Mouse (Mus musculus) 3134 (cell line): ENCODE results near the gene Trim40.
"Not testable (repeated sequence)": the region's sequence is repeated elsewhere in the genome, so short reads cannot be mapped to it uniquely, and the experiment has no call there.

Experiments used
- DNase-seq: peaks from one replicate; pipeline ENCODE4 v3.0.0-alpha.2; 2011; ENCODE audit warnings: low spot score; ENCODE audit not compliant: insufficient read length; ENCODE audit errors: extremely low read depth

The Trim40 gene

DNA sequence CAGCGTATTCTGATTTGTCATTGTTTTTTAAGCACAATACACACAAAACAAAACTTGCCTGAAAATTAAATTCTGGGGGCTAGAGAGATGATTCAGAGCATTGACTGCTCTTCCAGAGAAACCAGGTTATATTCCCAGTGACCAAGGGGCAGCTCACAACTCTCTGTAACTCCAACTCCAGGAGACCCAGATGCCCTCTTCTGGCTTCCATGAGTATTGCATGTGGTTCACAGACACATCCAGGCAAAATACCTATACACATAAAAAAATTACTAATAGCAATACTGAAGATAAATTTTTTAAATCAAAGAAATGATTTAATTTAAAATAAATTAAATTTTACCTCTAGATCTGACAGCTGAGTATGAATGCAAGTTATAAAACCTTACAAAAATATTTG, 6.7 kb upstream of the Trim40 start:
- no peak for DNase-seq

DNA sequence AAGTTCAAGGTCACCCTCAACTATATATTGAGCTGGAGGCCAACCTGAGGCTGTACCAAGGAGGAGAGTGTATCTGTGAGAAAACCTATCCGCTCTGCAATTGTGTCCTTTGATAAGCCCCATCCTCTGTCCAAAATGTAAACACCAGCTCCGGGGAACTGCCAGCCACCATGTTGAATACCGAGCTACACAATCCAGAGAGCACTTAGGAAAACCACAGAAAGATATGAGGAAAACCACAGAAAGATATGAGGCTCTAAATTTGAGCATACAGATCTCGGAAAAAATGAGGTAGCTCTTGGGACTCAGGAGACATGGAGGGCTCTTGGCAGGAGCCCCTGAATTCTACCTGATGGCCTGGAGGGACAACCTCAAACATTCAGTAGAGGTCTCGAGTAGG, 3.5 kb upstream of the Trim40 start:
- DNase-seq = no peak

DNA sequence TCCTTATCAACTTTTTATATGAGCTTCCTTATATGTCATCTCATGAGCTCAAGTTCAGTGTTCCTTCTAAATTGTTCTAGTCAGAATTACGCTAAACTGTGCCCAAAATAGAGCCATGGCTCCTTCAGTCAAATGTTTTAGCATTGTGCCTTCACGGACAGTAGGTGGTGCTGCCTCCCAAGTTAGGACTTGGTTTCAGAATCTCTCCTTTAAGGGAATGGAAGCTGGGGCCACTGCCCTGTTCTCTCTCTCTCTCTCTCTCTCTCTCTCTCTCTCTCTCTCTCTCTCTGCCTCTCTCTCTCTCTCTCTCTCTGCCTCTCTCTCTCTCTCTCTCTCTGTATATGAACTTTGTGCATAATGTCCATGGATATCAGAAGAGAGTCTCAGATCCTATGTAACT, 2.4 kb upstream of the Trim40 start:
- no peak for DNase-seq

DNA sequence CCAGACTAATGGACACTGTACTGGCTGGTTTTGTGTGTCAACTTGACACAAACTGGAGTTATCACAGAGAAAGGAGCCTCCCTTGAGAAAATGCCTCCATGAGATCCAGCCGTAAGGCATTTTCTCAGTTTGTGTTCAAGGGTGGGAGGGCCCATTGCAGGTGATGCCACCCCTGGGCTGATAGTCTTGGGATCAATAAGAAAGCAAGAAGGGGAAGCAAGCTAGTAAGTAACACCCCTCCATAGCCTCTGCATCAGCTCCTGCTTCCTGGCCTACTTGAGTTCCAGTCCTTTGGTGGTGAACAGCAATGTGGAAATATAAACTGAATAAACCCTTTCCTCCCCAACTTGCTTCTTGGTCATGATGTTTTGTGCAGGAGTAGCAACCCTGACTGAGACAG, 1.6 kb upstream of the Trim40 start:
- DNase-seq = not testable (repeated sequence)

DNA sequence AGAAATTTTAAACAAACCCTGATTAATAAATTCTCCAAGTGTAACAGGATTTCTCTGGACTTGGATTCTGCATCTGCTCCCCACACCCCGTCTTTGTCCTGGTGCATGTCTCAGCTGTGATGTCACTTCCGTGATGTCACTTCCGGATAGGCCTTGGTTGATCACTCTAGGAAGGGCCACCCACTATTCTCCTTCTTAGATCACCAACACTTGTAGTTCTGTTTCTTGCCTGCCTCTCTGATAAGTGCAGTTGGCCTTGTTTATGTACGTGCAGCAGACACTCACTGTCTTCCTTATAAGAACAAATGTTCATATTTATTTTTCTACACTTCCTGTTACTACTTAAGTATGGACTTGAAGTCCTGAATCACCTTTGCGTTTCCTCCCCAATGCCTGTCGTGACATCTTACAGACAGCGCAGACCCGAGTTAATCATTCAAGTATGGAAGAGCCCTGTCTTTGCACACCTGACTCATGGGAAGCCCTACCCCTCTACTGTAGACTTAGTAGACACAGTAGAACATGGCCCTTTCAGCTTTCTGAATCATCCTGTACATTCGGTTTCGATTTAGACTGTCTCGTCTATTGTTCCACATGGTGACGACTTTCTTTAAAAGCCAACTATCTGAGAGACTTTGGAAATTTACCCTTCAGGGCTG, 4.7 kb downstream of the Trim40 start:
- no peak for DNase-seq

DNA sequence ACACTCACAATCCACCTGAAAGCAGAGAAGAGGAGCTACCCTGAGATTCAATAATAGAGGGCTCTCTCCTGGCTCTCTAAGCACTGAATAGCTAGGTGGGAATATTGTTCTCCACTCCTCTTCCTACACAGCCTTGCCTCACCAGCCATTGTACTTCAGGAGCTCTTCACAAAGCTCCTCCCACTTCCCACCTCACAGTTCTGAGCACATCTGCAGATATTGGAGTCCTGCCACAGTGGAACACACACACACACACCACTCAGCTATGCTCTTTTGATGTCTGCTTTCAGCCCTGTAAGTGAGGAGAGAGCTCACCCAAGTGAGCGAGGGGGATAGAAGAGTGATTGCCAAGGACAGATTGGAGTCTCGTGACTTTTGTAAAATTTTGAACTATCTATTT, 6.6 kb downstream of the Trim40 start:
- no peak for DNase-seq

DNA sequence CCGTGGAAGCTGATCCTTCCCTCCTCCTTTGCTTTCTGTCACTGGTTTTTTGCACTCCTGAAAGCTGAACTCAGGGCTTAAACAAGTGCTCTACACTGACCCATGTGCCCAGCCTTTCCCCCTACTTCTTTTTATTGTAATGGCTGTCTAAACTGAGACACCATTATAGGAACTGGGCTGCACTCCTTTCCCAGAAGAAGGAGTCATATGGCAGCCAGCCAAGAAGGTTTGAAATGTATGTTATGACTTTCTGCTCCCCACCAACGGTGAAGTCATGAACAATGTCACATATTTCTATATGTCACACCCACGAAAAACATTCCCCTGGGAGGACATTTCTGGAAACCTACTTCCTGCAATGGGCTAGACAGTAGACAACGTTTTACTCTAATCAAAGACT, 15.3 kb downstream of the Trim40 start:
- no peak for DNase-seq

DNA sequence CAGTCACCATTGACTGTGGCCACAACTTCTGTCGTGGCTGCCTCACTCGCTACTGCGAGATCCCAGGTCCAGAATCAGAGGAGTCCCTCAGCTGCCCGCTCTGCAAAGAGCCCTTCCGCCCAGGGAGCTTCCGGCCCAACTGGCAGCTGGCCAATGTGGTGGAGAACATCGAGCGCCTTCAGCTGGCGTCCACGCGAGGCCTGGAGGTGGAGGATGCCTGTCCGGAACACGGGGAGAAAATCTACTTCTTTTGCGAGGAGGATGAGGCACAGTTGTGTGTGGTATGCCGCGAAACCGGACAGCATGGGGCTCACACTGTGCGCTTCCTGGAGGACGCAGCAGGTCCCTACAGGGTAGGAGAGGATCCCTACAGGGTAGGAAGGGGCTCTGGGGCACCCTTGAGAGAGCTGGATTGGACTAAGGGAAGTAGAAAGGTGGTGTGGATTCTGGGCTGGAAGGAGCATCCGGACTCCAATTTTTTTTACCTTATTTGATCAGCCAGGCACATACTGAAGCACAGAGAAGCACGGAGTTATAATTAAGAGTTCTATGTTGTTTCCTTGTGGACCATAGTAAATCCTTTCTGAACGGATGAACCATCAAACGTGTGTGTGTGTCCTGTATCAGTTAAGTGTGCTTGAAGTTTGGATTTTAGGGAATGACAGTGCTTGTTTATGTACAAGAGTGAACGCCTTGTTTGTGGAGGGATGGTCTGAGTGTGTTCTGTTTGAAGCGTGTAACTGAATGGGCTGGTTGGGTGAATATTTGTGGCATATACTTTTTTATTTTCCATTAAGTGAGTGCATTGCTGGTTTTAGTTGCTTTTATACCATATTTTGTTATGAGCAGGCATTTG, 19.7 kb downstream of the Trim40 start:
- no peak for DNase-seq

DNA sequence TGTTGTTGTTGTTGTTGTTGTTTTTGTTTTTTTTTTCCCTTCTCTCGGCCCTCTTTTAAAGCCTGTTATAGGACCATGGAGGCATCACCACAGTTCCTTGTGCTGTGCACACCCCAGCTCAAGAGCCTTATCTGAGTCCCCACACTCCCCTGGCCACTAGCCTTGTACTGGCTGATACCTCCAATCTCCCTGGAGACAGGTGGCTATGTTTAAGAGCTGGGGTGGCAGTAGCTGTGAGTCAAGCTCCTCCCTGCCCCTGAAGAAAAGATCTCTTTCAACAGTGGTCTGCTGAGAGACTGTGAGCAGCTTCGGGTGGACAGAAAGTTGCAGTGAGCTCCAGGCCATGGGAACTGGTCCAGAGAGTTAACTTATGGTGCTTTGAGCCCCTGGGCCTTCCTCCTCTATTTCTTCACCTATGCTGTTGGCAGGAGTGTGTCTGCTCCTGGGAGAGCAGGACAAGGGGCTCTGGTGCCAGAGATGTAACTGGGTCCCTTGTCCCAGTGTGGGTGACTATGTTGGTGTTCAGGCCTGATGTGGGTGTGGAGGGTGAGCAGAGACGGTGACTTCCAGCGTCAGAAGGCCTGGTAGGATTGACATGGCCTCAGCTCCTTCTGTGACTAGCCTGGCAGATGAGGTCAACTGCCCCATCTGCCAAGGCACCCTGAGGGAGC, 20.5 kb downstream of the Trim40 start, which contains the start of gene Trim10:
Trim10 (plus strand) TSS at position 291 of the 671 bp plus-strand sequence.
- DNase-seq = no peak

DNA sequence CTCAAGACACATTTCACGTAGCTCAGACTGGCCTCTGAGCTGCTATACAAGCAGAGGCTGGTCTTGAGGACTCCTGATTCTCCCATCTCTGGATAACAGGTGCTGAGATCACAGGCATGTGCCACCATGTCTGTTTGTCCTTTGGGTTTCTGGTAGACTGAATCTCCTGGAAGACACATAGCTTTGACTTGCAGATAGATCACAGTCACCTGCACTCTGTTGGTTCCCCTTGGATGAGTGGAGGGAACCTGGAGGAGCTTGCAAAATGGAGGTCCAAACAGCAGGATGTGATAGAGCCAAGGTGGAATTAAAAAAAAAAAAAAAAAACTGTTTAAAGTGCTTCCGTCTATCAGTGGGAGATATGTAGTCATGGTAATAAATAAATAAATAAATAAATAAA, 21.1 kb downstream of the Trim40 start:
- no peak for DNase-seq

DNA sequence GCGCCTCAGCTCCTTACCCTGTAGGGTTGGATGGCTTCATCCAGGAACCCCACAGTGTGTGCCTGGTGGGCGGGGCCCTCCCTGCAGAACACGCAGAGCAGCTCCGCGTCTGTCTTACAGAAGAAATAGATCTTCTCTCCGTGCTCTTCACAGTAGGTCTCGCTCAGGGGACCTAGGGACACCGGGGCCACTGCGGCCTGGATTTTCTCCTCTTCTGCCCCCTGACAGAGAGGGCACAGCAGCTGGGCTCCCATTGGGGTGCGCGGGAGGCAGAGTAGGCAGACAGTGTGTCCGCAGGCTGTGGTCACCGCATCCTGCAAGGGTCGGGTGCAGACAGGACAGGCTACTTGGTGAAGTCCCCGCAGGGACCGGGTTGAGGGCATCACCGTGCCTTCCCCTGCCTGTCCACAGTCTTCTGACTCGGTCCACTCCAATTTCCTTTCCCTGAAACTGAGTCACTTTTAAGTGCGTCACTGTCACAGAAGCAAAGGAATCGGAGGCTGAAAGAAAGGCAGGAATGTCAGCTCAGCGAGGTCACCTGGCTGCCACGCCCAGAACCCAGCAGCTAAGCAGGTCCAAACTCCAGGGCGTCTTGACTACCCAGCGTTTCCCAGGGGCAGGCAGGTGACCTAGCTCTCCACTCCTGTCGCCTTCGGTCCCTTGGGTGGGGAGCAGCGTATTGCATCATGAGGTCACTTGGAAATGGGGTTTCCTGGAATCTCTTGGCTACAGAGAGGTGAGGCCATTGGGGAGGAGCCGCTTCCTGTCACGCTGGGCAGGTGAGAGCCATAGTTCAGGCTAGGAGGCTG, 23.0 kb downstream of the Trim40 start, which contains the start of gene Trim15:
Trim15 (minus strand) TSS at position 492 of the 809 bp plus-strand sequence.
- no peak for DNase-seq

DNA sequence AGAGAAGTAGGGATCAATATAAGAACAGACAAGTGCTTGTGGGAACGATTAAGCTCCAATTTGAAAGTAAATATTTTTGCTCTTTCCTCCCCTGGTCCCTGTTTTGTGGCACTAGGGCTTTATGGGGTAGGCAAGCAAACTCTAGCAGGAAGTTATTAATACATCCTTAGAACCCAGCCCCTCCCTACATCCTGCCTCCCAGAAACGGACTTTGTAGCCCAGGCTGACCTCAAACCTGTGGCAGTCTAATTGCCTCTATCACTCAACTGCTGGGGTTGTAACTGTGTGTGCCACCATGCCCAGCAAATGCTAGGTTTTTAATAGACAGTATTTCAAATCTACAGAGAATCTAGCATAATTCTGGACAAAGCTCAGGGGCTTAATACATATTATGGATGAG, 28.2 kb downstream of the Trim40 start:
- DNase-seq = no peak

DNA sequence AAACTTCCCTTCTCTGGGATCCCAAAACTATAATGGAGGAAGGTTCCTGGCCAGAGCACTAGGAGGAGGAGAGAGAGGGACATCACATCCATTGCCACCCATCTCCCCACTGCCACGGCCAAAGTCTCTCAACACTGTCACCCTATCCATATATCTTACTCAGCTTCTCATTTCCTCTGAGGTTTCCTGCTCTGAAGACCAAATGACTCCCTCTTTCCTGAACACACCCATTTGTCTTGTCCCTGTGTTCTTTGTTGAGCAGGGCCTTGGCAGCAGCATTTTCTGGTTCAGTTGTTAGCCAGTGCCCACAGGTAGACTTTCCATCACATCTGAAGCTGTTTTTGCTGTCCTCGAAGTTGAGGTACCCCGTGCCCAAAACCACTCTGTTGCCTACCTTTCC, 31.7 kb downstream of the Trim40 start:
- DNase-seq = no peak

DNA sequence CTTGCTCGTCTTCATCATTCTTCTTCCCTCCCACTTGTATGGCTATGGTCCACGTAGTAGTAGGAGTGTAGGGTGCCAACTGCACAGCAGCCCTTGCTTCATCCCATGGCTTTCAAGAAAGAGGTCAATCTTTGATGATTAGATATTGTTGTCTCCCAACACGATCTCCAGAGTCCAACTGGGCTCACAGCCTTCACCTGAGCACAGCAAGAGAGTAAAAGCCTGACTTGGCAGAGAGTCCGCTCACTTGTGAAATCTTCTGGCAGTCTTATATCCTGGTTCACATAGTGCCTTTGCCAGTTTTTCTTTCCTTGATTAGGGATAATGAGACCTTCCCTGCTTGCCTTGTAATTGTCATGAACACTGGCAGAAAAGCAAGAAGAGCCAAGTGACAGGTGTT, 33.7 kb downstream of the Trim40 start:
- DNase-seq = no peak

DNA sequence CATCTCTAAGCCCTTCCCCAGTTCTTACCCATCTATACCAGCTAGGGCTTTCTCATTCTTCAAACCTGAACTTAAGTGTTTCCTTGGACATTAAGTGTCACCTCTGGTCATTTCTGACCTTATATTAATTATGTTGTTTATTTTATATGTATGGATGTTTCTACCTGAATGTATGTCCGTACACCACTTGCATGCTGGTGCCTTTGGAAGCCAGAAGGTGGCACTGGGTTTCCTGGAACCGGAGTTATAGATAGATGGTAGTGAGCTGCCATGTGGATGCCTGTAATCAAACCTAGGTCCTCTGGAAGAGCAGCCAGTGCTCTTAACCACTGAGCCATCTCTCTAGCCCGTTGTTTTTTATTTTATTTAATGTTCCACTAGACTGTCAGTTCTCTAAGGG, 34.4 kb downstream of the Trim40 start:
- DNase-seq = no peak

DNA sequence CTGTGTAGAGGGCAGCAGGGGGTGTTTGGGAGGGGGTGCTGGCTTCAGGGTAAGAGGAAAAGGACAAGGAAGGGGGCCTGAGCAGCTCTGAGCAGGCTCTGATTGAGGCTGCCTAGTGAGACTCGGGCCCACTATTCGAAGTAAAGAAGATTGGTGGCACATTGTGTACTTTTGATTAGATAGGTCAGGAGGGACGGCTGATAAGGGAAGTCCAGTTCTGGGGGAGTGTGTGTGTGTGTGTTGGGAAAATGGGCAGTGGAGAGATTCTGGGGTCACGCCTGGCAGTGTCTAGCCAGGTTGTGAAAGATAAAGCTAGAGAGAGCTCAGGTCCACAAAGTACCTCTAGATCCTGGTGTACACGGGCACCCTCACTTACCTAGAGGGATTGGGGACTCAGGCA, 38.3 kb downstream of the Trim40 start:
- DNase-seq = no peak

DNA sequence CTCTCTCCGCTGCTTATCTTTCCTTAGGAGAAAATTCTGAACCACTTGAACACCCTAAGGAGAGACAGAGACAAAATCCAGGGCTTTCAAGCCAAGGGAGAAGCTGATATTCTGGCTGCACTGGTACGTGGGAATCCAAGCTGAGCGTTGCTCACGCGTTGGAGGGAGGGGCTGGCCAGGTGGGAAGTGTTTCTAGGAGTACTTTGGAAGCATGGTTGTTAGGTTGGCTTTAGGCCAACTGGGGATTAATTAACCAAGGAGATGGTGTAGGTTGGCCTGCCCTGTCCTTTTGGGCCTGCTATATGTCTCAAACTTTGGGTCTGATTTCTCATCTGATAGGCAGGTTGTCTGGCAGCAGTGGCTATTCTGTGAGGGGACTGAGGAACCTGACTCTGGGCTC, 38.7 kb downstream of the Trim40 start:
- no peak for DNase-seq

DNA sequence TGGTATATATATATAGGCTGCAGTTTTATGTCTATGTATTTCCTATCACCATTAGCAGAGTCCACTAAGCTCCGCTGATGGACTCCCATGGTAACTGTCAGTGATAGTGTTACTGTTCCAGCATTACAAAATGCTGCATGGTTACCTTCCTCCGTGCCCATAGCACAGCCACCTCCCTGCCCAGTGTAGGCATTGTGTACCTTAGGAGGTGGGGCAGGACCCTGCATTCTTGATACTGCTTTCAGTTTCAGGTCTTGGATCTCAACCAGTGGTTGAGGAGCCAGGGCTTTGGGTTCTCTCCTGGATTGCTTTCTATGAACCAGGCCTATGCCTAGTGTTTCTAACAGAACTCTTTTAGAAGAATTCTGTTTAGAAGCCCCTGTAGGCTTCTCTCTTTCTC, 39.9 kb downstream of the Trim40 start:
- DNase-seq = no peak

DNA sequence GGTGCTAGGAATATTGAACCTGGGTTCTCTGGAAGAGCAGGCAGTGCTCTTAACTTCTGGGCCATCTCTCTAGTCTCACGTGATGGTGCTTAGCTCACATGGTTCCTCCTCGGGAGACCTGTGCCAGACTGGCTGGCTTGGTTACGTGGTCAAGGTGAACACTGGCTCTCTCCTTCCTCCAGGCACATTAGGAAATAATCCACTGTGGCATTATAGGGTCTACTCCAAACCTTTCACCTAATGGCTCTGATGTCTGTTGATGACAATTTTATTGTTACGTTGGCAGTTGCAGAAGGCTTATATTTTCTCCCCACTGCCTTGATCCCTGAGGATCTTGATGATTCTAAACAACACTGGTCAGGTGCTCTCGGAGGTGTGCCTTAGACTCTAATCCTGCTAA, 41.0 kb downstream of the Trim40 start:
- DNase-seq = no peak

DNA sequence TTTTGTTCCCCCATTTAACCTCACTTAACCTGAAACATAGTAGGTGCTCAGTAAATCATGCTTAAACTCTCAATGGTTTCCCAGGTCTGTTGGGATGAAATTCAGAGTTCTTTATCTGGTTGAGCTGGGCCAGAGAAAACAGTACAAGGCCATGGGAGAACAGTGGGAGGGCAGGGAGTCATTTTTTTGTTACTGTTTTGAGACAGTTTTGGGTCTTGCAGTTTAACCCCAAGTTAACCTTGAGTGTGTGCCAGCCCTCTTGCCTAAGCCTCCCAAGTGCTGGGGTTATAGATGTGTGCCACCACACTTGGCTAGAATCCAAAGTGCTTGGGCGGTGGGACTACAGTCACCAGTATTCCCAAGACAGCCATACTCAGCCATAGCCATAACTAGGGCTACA, 45.2 kb downstream of the Trim40 start:
- DNase-seq = no peak

DNA sequence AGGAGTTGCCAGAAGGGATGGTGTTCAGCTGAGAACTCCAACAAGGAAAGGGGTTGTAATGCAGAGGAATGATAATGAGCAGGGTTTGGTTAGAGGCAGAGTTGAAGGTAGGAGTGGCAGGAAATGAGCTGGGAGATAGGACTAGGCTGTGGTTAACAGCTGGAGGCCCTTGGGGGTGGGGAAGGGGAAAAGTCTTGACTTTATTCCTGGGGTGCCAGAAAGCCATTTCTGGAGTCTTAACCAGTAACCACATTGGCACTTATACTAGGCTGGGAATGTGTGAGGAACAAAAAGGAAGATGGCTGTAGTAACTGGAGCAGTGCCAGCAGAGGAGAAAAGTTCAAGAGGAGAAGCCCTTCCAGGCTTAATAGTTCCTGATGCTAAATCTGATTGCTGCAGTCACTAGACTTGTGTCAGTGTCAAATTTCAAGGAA, 45.6 kb downstream of the Trim40 start:
- no peak for DNase-seq
